Mouse (Mus musculus): ENCODE measurements around the gene Glis2. TPM values are rescaled to one million over a fixed set of nuclear protein-coding genes. Genes with fewer than 3 reads are reported as not detected.

Gene Glis2
- polyA plus RNA-seq, 3 experiments from 2014 or later, result 0.15 to 0.36 (median 0.16) TPM

GRCm38 (mm10) chr16:4604293-4604837, 9.9 kb downstream of the Glis2 start:
- ATAC-seq, result no peak

- ATAC-seq, result no peak
Measured at GRCm38 (mm10) chr16:4605514-4606131, 11.1 kb downstream of the Glis2 start.

GRCm38 (mm10) chr16:4606431-4607084, 12.0 kb downstream of the Glis2 start:
- ATAC-seq, result no peak

- peak; percentile 93 for ATAC-seq
Measured at GRCm38 (mm10) chr16:4607818-4608531, 13.5 kb downstream of the Glis2 start.

- ATAC-seq, result no peak
Measured at GRCm38 (mm10) chr16:4608532-4609059, 14.1 kb downstream of the Glis2 start.

GRCm38 (mm10) chr16:4611193-4611592, 16.7 kb downstream of the Glis2 start:
- no peak for ATAC-seq

- ATAC-seq, result no peak
Measured at GRCm38 (mm10) chr16:4611676-4612075, 17.2 kb downstream of the Glis2 start.

- no peak for ATAC-seq
Measured at GRCm38 (mm10) chr16:4613736-4614135, 19.2 kb downstream of the Glis2 start.

- ATAC-seq, result no peak
Measured at GRCm38 (mm10) chr16:4614639-4615038, 20.1 kb downstream of the Glis2 start.

- no peak for ATAC-seq
Measured at GRCm38 (mm10) chr16:4615297-4615696, 20.8 kb downstream of the Glis2 start.

- ATAC-seq, result no peak
Measured at GRCm38 (mm10) chr16:4616829-4617228, 22.3 kb downstream of the Glis2 start.

GRCm38 (mm10) chr16:4624074-4624473, 29.6 kb downstream of the Glis2 start:
- ATAC-seq, result no peak

GRCm38 (mm10) chr16:4624481-4625110, 30.1 kb downstream of the Glis2 start, which contains the start of gene Pam16:
TSS of gene Pam16 (minus strand) at chr16:4624988.
- ATAC-seq, result peak; percentile 90

GRCm38 (mm10) chr16:4627105-4627504, 32.6 kb downstream of the Glis2 start:
- ATAC-seq, result no peak

- no peak for ATAC-seq
Measured at GRCm38 (mm10) chr16:4628898-4629419, 34.4 kb downstream of the Glis2 start.

GRCm38 (mm10) chr16:4629950-4630349, 35.4 kb downstream of the Glis2 start:
- peak; percentile 72 for ATAC-seq

- ATAC-seq, result peak; percentile 32
Measured at GRCm38 (mm10) chr16:4632050-4632449, 37.5 kb downstream of the Glis2 start.

GRCm38 (mm10) chr16:4633661-4634060, 39.1 kb downstream of the Glis2 start:
- ATAC-seq, result no peak

GRCm38 (mm10) chr16:4634681-4635080, 40.2 kb downstream of the Glis2 start:
- no peak for ATAC-seq

- no peak for ATAC-seq
Measured at GRCm38 (mm10) chr16:4635760-4636159, 41.2 kb downstream of the Glis2 start.

GRCm38 (mm10) chr16:4638891-4639390, 44.4 kb downstream of the Glis2 start:
- no peak for ATAC-seq

GRCm38 (mm10) chr16:4639831-4640237, 45.3 kb downstream of the Glis2 start, which contains the start of the genes Vasn and Dnaja3:
TSS of gene Vasn (plus strand) at chr16:4639941.
TSS of gene Dnaja3 (plus strand) at chr16:4639989.
- no peak for ATAC-seq
